In genomic region chr1:60609011-60609775, GRCm38 (mm10) we compare ENCODE assay signal across 12 mouse cellular contexts. TPM values are rescaled to one million over a fixed set of nuclear protein-coding genes. Genes with fewer than 3 reads are reported as not detected.
A peak's percentile ranks its signal among the peaks of the same experiment; 100 is the strongest.
DNase-seq lines count a peak whose midpoint lies in the region; ATAC-seq lines count a peak whose summit lies in the region.
"Had no signal": no experiment of that assay in that cellular context is flagged by ENCODE, and none has a peak within 500 bp of the region (broad histone marks: within the 10 kb centered on the region; RNA-seq: fewer than 3 reads in every experiment).

No protein-coding gene starts in this region.

- H3K36me3 ChIP-seq in heart, embryonic 14.5 days (ENCODE audit: control insufficient read depth, insufficient read depth, low read length) = no peaks in the 10 kb centered on the region
- H3K36me3 ChIP-seq in kidney, embryonic 14.5 days (ENCODE audit: control insufficient read depth, insufficient read depth, low read length) = no peaks in the 10 kb centered on the region

- DNase-seq in embryo, embryonic 10 days (ENCODE audit: low spot score) = peak; percentile 10
- DNase-seq in embryo, embryonic 11 days = no peak
- DNase-seq in lung, postnatal 25 days (ENCODE audit: low spot score) = peak; percentile 88
- no peak for DNase-seq in left cerebral cortex, adult 18-20 months (ENCODE audit: low spot score in 2 of 2)
- no peak for DNase-seq in layer of hippocampus, postnatal 10 days (ENCODE audit: low spot score in 2 of 2)
- DNase-seq: cerebellum, postnatal 36 days; forebrain, postnatal 0 days had no signal

- H3K4me3 ChIP-seq in heart, embryonic 14.5 days (ENCODE audit: control insufficient read depth in 1 of 2, insufficient read depth in 1 of 2, low read depth in 1 of 2, low read length in 2 of 2) = no peak overlapping the region
- no peak overlapping the region for H3K4me3 ChIP-seq in kidney, embryonic 14.5 days (ENCODE audit: low read length)

- H3K4me2 ChIP-seq in heart, embryonic 14.5 days (ENCODE audit: low read length) = no peak overlapping the region
- H3K4me2 ChIP-seq in kidney, embryonic 14.5 days (replicated peaks; ENCODE audit: low read depth, low read length) = no peak overlapping the region
- H3K4me2 ChIP-seq: liver, embryonic 11.5 days had no signal

- no peaks in the 10 kb centered on the region for H3K27me3 ChIP-seq in heart, embryonic 14.5 days (ENCODE audit: control insufficient read depth, insufficient read depth, low read length)
- H3K27me3 ChIP-seq in kidney, embryonic 14.5 days (ENCODE audit: control insufficient read depth, insufficient read depth, low read length) = no peaks in the 10 kb centered on the region

- peaks cover 6 to 24% of the 10 kb centered on the region in 2 experiments for H3K4me1 ChIP-seq in heart, embryonic 14.5 days (ENCODE audit: control insufficient read depth in 2 of 2, insufficient read depth in 2 of 2, low read length in 2 of 2)
- H3K4me1 ChIP-seq in kidney, embryonic 14.5 days (ENCODE audit: control insufficient read depth, insufficient read depth, low read length) = no peaks in the 10 kb centered on the region

- peak; percentile 57; the same call in 1 of the 2 replicates for ATAC-seq in heart, embryonic 14.5 days (ENCODE audit: insufficient number of reproducible peaks, insufficient read depth, low FRiP score, low read depth)
- peak; percentile 68; the same call in 1 of the 2 replicates for ATAC-seq in kidney, embryonic 14.5 days (ENCODE audit: low FRiP score, low TSS enrichment)
- ATAC-seq in erythroblast, adult 5-6 weeks (replicated peaks; ENCODE audit: low FRiP score, poor library complexity, severe bottlenecking) = no peak
- ATAC-seq: forebrain, postnatal 0 days; hindbrain, postnatal 0 days had no signal

- no peak overlapping the region for H3K9ac ChIP-seq in heart, embryonic 14.5 days (ENCODE audit: low read length)
- H3K9ac ChIP-seq in kidney, embryonic 14.5 days (ENCODE audit: low read depth, low read length) = no peak overlapping the region
- H3K9ac ChIP-seq: forebrain, postnatal 0 days had no signal

- no peaks in the 10 kb centered on the region for H3K9me3 ChIP-seq in heart, embryonic 14.5 days (ENCODE audit: control insufficient read depth, low read length)
- no peaks in the 10 kb centered on the region for H3K9me3 ChIP-seq in kidney, embryonic 14.5 days (ENCODE audit: control insufficient read depth, low read length)

- H3K27ac ChIP-seq in heart, embryonic 14.5 days (replicated peaks in 1 of 2; ENCODE audit: control insufficient read depth in 1 of 2, insufficient read depth in 1 of 2, low read depth in 2 of 2, low read length in 2 of 2) = peak overlapping the region; percentile 62 to 76
- peak overlapping the region; percentile 71; the same call in 1 of the 2 replicates for H3K27ac ChIP-seq in kidney, embryonic 14.5 days (ENCODE audit: low read depth, low read length)
- H3K27ac ChIP-seq: hindbrain, postnatal 0 days had no signal

- 40% methylated on average over 8 of the region's 8 CpGs for WGBS in heart, embryonic 14.5 days
- 79% methylated on average over 8 of the region's 8 CpGs for WGBS in kidney, embryonic 14.5 days

RNA-seq across cellular contexts. Expression of gene Raph1, which starts 42.3 kb away (rescaled TPM):
- 65.7 and 68.7 TPM in 2 replicates for polyA plus RNA-seq in heart, embryonic 14.5 days (2014; fragmentation: Nextera tagmentation; extraction: Ambion mirVana)
- polyA plus RNA-seq in kidney, embryonic 14.5 days (2014; fragmentation: Nextera tagmentation; extraction: Ambion mirVana) = 34.7 and 45.1 TPM in 2 replicates
- total RNA-seq in erythroblast, adult 5-6 weeks (2015; ENCODE audit: low replicate concordance) = 9.4 and 16.7 TPM in 2 replicates
- total RNA-seq in erythroblast, adult 5-6 weeks (2017; ENCODE audit: low replicate concordance) = 1.3 and 2.6 TPM in 2 replicates
- 10 to 100 TPM; 72.4 to 82.9 TPM for total RNA-seq in left cerebral cortex, adult 18-20 months (2021)
- 100 to 1,000 TPM in 1 of 2 experiments, 10 to 100 TPM in 1; 89.5 to 103 TPM for total RNA-seq in layer of hippocampus, postnatal 10 days (2021)

Comparison
In these comparisons a context has a peak if more than half of its experiments do, and no peak if none do; other contexts are left out.
1. DNase-seq: peak in embryo, embryonic 10 days (single experiment) and lung, postnatal 25 days (single experiment); none in embryo, embryonic 11 days (single experiment), left cerebral cortex, adult 18-20 months (0 of 2) and layer of hippocampus, postnatal 10 days (0 of 2).
2. RNA of gene Raph1, which starts 42.3 kb away (total RNA-seq): 89.5 to 103 TPM in layer of hippocampus, postnatal 10 days and 72.4 to 82.9 TPM in left cerebral cortex, adult 18-20 months; 1.3 to 16.7 TPM in erythroblast, adult 5-6 weeks; every median in the first group is over 4 times any median in the second.